8 mouse cellular contexts compared by ENCODE assay signal in genomic region chr8:125012695-125013627, GRCm38 (mm10). TPM values are rescaled to one million over a fixed set of nuclear protein-coding genes. Genes with fewer than 3 reads are reported as not detected.
A peak's percentile ranks its signal among the peaks of the same experiment; 100 is the strongest.
DNase-seq lines count a peak whose midpoint lies in the region; ATAC-seq and TF ChIP-seq lines count a peak whose summit lies in the region.

TSS of gene Tsnax (plus strand) at chr8:125012997.

- H3K9ac ChIP-seq in heart, embryonic 15.5 days: peak within 1 kb of the TSS; percentile 97
- peak within 1 kb of the TSS; percentile 87 for H3K9ac ChIP-seq in liver, embryonic 14.5 days (replicated peaks)
- peak within 1 kb of the TSS; percentile 92 for H3K9ac ChIP-seq in neural tube, embryonic 11.5 days (ENCODE audit: low read length)
- H3K9ac ChIP-seq in stomach, postnatal 0 days (ENCODE audit: low read length): peak within 1 kb of the TSS; percentile 95

- H3K4me1 ChIP-seq in forebrain, embryonic 10.5 days: peaks cover 15% of the 10 kb centered on the region
- H3K4me1 ChIP-seq in heart, embryonic 15.5 days (replicated peaks): no peaks in the 10 kb centered on the region; the same call in none of the 2 replicates
- 0 out of 4 replicates have a peak, but pooled peaks cover 0 to 3% of the 10 kb centered on the region in 2 experiments for H3K4me1 ChIP-seq in liver, embryonic 14.5 days (replicated peaks; ENCODE audit: control insufficient read depth in 2 of 2, insufficient read depth in 2 of 2, low read length in 1 of 2)
- H3K4me1 ChIP-seq in neural tube, embryonic 11.5 days (ENCODE audit: control insufficient read depth, insufficient read depth, low read length): no peaks in the 10 kb centered on the region
- no peaks in the 10 kb centered on the region for H3K4me1 ChIP-seq in stomach, postnatal 0 days (replicated peaks; ENCODE audit: control insufficient read depth, insufficient read depth)

- ATAC-seq in heart, embryonic 15.5 days (replicated peaks; ENCODE audit: insufficient number of reproducible peaks, insufficient read depth, low FRiP score, low read depth): peak; percentile 95
- peak; percentile 97 for ATAC-seq in liver, embryonic 14.5 days (ENCODE audit: insufficient read depth)
- ATAC-seq in neural tube, embryonic 11.5 days (ENCODE audit: insufficient read depth, low FRiP score, low TSS enrichment): peak; percentile 98
- ATAC-seq in stomach, postnatal 0 days (ENCODE audit: low FRiP score, low TSS enrichment): peak; percentile 99

- peak within 1 kb of the TSS; percentile 85 for H3K4me3 ChIP-seq in forebrain, embryonic 10.5 days
- H3K4me3 ChIP-seq in heart, embryonic 15.5 days: peak within 1 kb of the TSS; percentile 96
- H3K4me3 ChIP-seq in liver, embryonic 14.5 days (ENCODE audit: insufficient read depth in 1 of 2, low read depth in 2 of 2, low read length in 2 of 2): peak within 1 kb of the TSS; percentile 74 to 95
- H3K4me3 ChIP-seq in neural tube, embryonic 11.5 days (ENCODE audit: low read depth, low read length): peak within 1 kb of the TSS; percentile 73
- peak within 1 kb of the TSS; percentile 97 for H3K4me3 ChIP-seq in stomach, postnatal 0 days (ENCODE audit: low read depth, low read length)

- peak within 1 kb of the TSS; percentile 89 for H3K27ac ChIP-seq in forebrain, embryonic 10.5 days
- peak within 1 kb of the TSS; percentile 86 for H3K27ac ChIP-seq in heart, embryonic 15.5 days
- no peak within 1 kb of the TSS for H3K27ac ChIP-seq in liver, embryonic 14.5 days
- peak within 1 kb of the TSS; percentile 68; the same call in 1 of the 2 replicates for H3K27ac ChIP-seq in neural tube, embryonic 11.5 days (ENCODE audit: low read depth, low read length)
- peak within 1 kb of the TSS; percentile 83 for H3K27ac ChIP-seq in stomach, postnatal 0 days (replicated peaks)

- peak within 1 kb of the TSS; percentile 92 for H3K4me2 ChIP-seq in heart, embryonic 15.5 days
- H3K4me2 ChIP-seq in liver, embryonic 14.5 days (ENCODE audit: low read depth): peak within 1 kb of the TSS; percentile 85
- H3K4me2 ChIP-seq in neural tube, embryonic 11.5 days (ENCODE audit: low read depth): peak within 1 kb of the TSS; percentile 60
- H3K4me2 ChIP-seq in stomach, postnatal 0 days (replicated peaks; ENCODE audit: low read depth): peak within 1 kb of the TSS; percentile 98

- no peaks in the 10 kb centered on the region for H3K27me3 ChIP-seq in forebrain, embryonic 10.5 days (ENCODE audit: poor library complexity, severe bottlenecking)
- H3K27me3 ChIP-seq in heart, embryonic 15.5 days: no peaks in the 10 kb centered on the region
- no peaks in the 10 kb centered on the region for H3K27me3 ChIP-seq in liver, embryonic 14.5 days (ENCODE audit: control insufficient read depth, insufficient read depth, low read length)
- H3K27me3 ChIP-seq in neural tube, embryonic 11.5 days (ENCODE audit: control insufficient read depth, insufficient read depth, low read length): no peaks in the 10 kb centered on the region
- H3K27me3 ChIP-seq in stomach, postnatal 0 days (ENCODE audit: control insufficient read depth, insufficient read depth, low read length): no peaks in the 10 kb centered on the region

- peak; percentile 68 to 79 for DNase-seq in CD8-positive naive resting alpha-beta T cell, adult 2 months (ENCODE audit: low read depth in 2 of 2, low spot score in 2 of 2)
- DNase-seq in c-Kit-positive CD71-negative TER-119-negative erythroid progenitor cells, embryonic 14.5 days (ENCODE audit: low read depth): peak; percentile 54
- DNase-seq in forebrain, embryonic 10.5 days (ENCODE audit: extremely low spot score, low spot score): peak; percentile 90
- DNase-seq in kidney, postnatal 25 days: peak; percentile 90 to 96
- peak; percentile 60 to 64 (median 62) for DNase-seq in liver, embryonic 14.5 days (ENCODE audit: low read depth in 3 of 3, low spot score in 3 of 3)
- DNase-seq in neural tube, embryonic 11.5 days (ENCODE audit: low spot score): peak; percentile 94
- peak; percentile 95 for DNase-seq in stomach, postnatal 0 days (ENCODE audit: low spot score)

- H3K9me3 ChIP-seq in forebrain, embryonic 10.5 days: peaks cover 8% of the 10 kb centered on the region; the same call in 1 of the 2 replicates
- no peaks in the 10 kb centered on the region for H3K9me3 ChIP-seq in heart, embryonic 15.5 days (replicated peaks)
- H3K9me3 ChIP-seq in liver, embryonic 14.5 days (ENCODE audit: control insufficient read depth, low read length): no peaks in the 10 kb centered on the region
- no peaks in the 10 kb centered on the region for H3K9me3 ChIP-seq in neural tube, embryonic 11.5 days (ENCODE audit: control insufficient read depth, low read length)
- H3K9me3 ChIP-seq in stomach, postnatal 0 days (ENCODE audit: control insufficient read depth, low read length): no peaks in the 10 kb centered on the region

- TF ChIP-seq EP300 in liver, embryonic 14.5 days (IDR thresholded peaks at IDR 0.05; ENCODE audit: low read depth): no peak
- no peak for TF ChIP-seq EP300 in stomach, postnatal 0 days (optimal IDR thresholded peaks at IDR 0.05)

- WGBS in forebrain, embryonic 10.5 days: 3% methylated on average over 80 of the region's 84 CpGs
- WGBS in heart, embryonic 15.5 days: 2% methylated on average over 79 of the region's 84 CpGs
- WGBS in liver, embryonic 14.5 days (ENCODE audit: insufficient replicate concordance): 3% methylated on average over 81 of the region's 84 CpGs
- WGBS in neural tube, embryonic 11.5 days: 3% methylated on average over 63 of the region's 84 CpGs
- WGBS in stomach, postnatal 0 days: 3% methylated on average over 58 of the region's 84 CpGs

- TF ChIP-seq CTCF in liver, embryonic 14.5 days (IDR thresholded peaks at IDR 0.05; ENCODE audit: low read depth): 0 out of 2 replicates have a peak, but pooled peaks have one; percentile 3
- peak; percentile 5; the same call in 1 of the 2 replicates for TF ChIP-seq CTCF in stomach, postnatal 0 days (IDR thresholded peaks at IDR 0.05; ENCODE audit: low read depth)

- peaks cover 39% of the 10 kb centered on the region for H3K36me3 ChIP-seq in forebrain, embryonic 10.5 days (replicated peaks)
- peaks cover 27% of the 10 kb centered on the region for H3K36me3 ChIP-seq in heart, embryonic 15.5 days
- peaks cover 6% of the 10 kb centered on the region for H3K36me3 ChIP-seq in liver, embryonic 14.5 days (replicated peaks; ENCODE audit: control insufficient read depth, insufficient read depth, low read depth)
- peaks cover 2% of the 10 kb centered on the region; the same call in 1 of the 2 replicates for H3K36me3 ChIP-seq in neural tube, embryonic 11.5 days (ENCODE audit: control insufficient read depth, insufficient read depth, low read length)
- peaks cover 8% of the 10 kb centered on the region; the same call in 1 of the 2 replicates for H3K36me3 ChIP-seq in stomach, postnatal 0 days (ENCODE audit: control insufficient read depth, insufficient read depth, low read length)

RNA-seq across cellular contexts. Expression of gene Tsnax, which starts in this region (rescaled TPM):
- polyA plus RNA-seq in forebrain, embryonic 10.5 days (2016; fragmentation: Nextera tagmentation; extraction: Ambion mirVana): 125 and 133 TPM in 2 replicates
- 77.3 and 91.1 TPM in 2 replicates for polyA plus RNA-seq in heart, embryonic 15.5 days (2015; fragmentation: Nextera tagmentation; extraction: Ambion mirVana)
- polyA plus RNA-seq in liver, embryonic 14.5 days (2012; rRNA removed): 21.5 and 31.3 TPM in 2 replicates
- polyA plus RNA-seq in liver, embryonic 14.5 days (2014; fragmentation: Nextera tagmentation; extraction: Ambion mirVana): 41.1 and 43.3 TPM in 2 replicates
- 147 and 155 TPM in 2 replicates for polyA plus RNA-seq in neural tube, embryonic 11.5 days (2014; fragmentation: Nextera tagmentation; extraction: Ambion mirVana)
- polyA plus RNA-seq in stomach, postnatal 0 days (2015; fragmentation: Nextera tagmentation; extraction: Ambion mirVana): 62.5 and 66.2 TPM in 2 replicates
